Mouse (Mus musculus) gastrocnemius, adult 2 months (tissue): ENCODE data around the gene Phf6. TPM values are rescaled to one million over a fixed set of nuclear protein-coding genes. Genes with fewer than 3 reads are reported as not detected.
"Not testable (repeated sequence)": the region's sequence is repeated elsewhere in the genome, so short reads cannot be mapped to it uniquely, and the experiment has no call there.

Experiments used
- DNase-seq: peaks from one replicate; pipeline ENCODE4 v3.0.0; 2022
- H3K27ac ChIP-seq: fragments of 200-600 bp; 2 replicates; pipeline ENCODE4 v1.8.1; 2022; ENCODE audit warnings: mild to moderate bottlenecking
- H3K4me3 ChIP-seq: fragments of 200-600 bp; 2 replicates; pipeline ENCODE4 v1.8.1; 2022; ENCODE audit warnings: mild to moderate bottlenecking, moderate library complexity
- CTCF ChIP-seq: fragments of 200-600 bp; IDR thresholded peaks from 2 replicates; pipeline ENCODE4 v1.8.1; 2022; ENCODE audit warnings: antibody characterized with exemption, mild to moderate bottlenecking, moderate library complexity
- intact Hi-C: fragments of 180-260 bp; cut with DNase I; formaldehyde crosslinking; loops from one replicate; pipeline ENCODE4 v1.15.1; 2025
- total RNA-seq, 2 experiments: library from RNA; stranded (reverse); gene quantifications; 2 replicates each; pipeline ENCODE4 v1.2.3; 2021

Gene Phf6
- total RNA-seq, 2 experiments from 2014 or later: 3.5 to 4.6 TPM

- not testable (repeated sequence) for H3K4me3 ChIP-seq, DNase-seq, H3K27ac ChIP-seq
- intact Hi-C loops: loop anchor here (5.0 to 10.0 kb wide), 2 partner anchors 252 to 330 kb away; no protein-coding TSS in a partner anchor
- peak; percentile 24 for TF ChIP-seq CTCF
Measured at GRCm38 (mm10) chrX:53004887-53005286, 92.8 kb downstream of the Phf6 start.

- intact Hi-C loops: loop anchor here (5.0 to 10.0 kb wide), 2 partner anchors 251 to 329 kb away; no protein-coding TSS in a partner anchor
- no peak overlapping the region for H3K27ac ChIP-seq
- TF ChIP-seq CTCF: peak; percentile 84
- H3K4me3 ChIP-seq: no peak overlapping the region
- no peak for DNase-seq
Measured at GRCm38 (mm10) chrX:53006062-53006461, 94.0 kb downstream of the Phf6 start.

Other genes with a start within 250 kb of the Phf6 start
- gene Ccdc160, start 121.1 kb upstream of the Phf6 start, total RNA-seq: under 1 TPM; 0.14 to 0.26 TPM
- gene Hprt, start 75.9 kb downstream of the Phf6 start, total RNA-seq: 10 to 100 TPM; 21.9 to 23.2 TPM